Mouse (Mus musculus): ENCODE measurements around the gene Nr2c1.
A peak's percentile ranks its signal among the peaks of the same experiment; 100 is the strongest.

Gene Nr2c1

DNA sequence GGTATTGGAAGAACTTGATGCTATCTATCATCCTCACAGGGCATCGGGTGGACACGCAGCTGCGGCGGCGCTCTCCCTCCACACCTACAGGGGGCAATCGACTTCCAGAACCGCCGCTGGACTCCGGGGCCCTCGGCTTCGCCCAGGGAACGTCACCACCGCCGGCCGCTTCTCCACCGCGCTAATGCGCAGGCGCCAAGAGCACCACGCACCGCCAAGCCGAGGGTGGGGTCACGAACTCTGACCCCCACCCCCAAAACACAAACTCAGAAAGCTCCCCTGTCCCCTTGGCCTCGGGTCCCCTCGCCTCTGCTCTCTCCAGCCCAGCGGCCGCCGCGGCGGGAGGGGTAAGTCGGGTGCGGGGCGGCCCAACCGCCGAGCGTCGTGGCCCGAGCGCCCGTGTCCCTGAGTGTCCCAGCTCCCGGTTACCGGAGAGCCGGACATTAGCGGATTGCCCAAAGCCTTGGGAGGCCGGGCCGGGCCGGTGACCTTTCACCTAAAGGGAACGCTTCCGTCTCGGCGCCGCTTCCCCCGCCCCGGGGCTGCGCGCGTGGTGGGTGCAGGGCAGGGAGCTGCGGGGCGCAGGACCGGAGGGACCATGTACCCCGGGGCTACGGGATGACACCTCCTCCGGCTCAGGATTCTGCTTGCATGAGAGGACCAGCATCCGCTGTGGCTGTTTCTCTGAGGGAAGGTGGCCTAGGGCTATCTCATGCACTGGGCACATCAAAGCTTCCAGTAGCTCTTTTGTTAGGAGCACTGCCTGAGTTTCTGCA, at the start of gene Nr2c1:
Gene Nr2c1, plus strand, starts transcription at position 268 of the 776 bp plus-strand sequence.
- DNase-seq (ENCODE audit: low spot score in 2 of 2) = peak; percentile 53 to 75

DNA sequence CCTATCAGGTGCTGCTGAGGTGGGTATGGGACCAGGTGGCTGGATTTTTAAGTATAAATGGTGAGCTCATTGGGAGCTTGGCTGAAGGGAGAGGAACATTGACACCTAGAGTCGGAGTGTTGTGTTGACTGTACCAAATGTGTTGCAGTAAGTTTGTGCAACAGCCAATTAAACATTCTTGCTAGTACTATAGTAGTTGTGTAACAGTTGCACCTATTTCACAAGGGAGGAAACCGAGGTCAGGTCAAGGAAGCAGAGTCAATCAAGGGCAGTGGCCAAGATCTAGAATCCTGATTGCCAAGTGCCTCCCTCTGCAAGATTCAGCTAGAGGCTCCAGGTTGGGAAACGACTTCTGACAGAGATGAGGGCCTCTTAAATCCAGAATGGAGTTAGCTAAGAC, 49.7 kb upstream of the Nr2c1 start:
- no peak for DNase-seq (ENCODE audit: low spot score in 2 of 2)

- DNase-seq (ENCODE audit: low spot score in 2 of 2) = no peak
Measured at GRCm38 (mm10) chr10:94105498-94105897, 42.3 kb upstream of the Nr2c1 start.

GRCm38 (mm10) chr10:94107168-94107567, 40.7 kb upstream of the Nr2c1 start:
- no peak for DNase-seq (ENCODE audit: low spot score in 2 of 2)

GRCm38 (mm10) chr10:94107607-94108006, 40.2 kb upstream of the Nr2c1 start:
- DNase-seq (ENCODE audit: low spot score in 2 of 2) = no peak

DNA sequence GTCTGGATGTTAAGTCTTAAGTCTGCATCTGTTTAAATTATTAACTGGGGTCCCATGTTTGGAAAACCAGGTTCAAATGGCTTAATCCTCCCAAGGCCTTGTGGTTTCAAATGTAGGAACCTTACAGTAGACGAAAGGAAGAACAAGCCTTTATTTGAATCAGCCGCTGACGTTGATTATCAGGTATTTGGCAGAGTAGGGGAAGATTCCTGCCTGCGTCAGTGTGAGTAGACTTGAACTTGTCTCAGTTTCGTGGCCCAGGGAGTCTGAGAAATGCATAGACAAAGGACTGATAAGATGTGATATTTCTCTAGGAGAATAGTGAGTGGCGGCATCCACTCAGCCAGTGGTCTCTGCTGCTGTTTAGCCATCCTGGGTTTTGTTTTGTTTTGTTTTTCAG, 39.0 kb upstream of the Nr2c1 start:
- DNase-seq (ENCODE audit: low spot score in 2 of 2) = no peak

DNA sequence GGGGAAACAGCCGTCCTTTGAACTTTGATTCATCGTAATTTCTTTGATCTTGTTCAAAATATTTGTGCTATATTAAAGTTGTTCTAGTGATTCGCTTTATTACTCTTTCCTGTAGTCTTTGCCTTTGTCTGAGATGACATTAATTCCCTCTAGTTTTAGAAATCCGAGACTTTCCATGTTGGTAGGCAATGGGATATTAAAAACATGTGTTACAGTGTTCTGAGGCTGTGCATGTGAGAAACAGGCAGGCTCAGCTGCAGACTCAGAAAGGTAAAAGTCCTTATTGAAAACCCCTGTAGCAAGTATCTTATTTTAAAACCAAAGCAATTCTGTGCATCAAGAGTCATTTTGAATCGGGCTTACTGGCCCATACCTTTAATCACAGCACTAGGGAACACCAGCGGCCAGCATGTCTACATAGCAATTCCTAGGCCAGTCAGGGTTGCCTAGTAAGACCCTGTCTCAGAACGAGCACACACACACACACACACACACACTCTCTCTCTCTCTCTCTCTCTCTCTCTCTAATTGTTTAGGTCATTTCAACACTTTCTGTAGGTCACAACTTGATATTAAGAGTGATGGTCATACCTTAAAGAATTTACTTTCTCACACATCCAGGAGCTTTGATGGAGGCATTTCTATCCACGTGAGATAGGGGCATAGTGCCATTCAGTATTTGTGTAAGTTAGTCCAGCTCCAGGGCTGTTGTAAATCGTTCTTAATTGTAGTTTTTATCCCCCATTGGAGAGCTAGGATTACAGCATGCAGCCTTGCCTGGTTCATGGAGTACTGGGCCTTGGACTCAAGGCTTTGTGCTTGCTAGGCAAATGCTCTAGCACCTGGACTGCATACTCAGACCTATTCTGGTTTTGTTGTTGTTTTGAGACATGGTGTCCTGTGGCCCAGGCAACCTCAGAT, 36.7 kb upstream of the Nr2c1 start:
- no peak for DNase-seq (ENCODE audit: low spot score in 2 of 2)

GRCm38 (mm10) chr10:94112207-94112606, 35.6 kb upstream of the Nr2c1 start:
- no peak for DNase-seq (ENCODE audit: low spot score in 2 of 2)

DNA sequence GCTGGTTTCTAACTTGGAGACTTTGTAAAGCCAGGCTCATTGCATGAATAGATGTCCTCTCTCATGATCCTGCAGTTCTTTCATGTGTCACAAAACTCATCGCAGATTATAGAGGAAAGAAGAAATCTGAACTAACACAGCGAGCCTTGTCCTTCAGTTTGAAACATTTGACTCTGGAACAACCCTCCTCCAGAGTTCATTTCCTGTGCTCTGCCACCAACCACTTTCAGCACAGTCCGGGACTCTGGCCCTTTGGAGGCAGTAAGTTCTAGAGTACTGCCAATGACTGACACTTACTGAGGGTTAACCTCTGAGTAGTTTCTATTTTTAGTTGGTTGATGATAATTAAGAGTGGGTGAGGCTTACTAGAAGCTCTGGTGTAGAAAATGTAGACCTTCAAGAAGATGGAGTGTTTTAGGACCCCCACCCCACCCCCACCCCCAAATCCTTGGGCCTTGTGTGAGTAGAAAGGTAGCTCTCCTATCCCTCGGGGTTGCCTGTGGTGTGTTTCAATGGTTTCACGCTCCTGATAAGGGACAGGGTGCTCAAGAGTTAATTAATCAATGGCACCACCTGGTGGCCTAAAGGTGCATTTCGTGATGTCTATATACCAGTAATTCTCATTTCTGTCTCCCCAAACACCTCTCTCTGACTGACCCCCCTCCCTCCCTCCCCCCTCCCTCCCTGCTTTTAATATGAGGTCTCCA, 31.8 kb upstream of the Nr2c1 start:
- DNase-seq (ENCODE audit: low spot score in 2 of 2) = peak; percentile 67 to 90

DNA sequence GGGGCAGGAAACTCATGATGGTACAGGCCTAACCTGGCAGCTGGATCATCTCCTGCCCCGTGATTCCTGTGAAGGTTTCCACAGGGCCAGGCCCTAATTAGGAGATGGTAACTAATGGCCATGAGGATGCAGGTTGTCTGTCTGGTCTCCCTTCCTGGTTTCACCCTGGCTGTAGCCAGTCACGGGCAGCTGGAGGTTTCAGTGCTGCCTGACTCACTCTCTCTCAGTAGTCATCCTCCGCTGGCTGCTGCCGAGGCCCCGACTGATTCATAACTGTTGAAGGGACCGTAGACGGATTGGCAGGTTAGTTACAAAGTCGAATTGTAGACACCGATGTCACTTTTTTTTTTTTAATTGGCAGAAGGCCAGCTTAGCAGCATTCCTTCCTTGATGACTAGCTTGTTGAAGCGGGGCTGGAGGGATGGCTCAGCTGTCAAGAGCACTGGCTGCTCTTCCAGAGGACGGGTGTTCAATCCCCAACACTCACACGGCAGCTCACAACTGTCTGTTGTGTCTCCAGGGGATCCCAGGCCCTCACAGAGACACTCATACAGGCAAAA, 31.0 kb upstream of the Nr2c1 start:
- DNase-seq (ENCODE audit: low spot score in 2 of 2) = no peak

DNA sequence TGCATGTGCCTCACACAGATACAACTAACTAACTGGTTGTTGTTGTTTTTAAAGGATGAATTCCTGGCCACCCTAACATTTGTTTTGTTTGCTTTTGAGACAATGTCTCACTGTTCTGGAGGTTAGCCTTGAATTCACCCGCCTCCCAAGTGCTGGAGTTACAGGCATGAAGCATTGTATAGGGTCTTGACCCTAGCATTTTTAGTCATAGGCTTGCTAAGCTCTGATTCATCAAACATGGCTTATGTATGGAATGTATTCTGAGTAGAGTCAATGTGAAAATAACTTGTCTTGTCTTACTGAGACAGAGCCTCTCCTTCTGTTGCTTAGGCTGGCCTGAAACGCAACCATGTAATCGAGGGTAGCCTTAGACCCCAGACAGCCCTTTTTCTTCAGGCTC, 29.9 kb upstream of the Nr2c1 start:
- DNase-seq (ENCODE audit: low spot score in 2 of 2) = no peak

GRCm38 (mm10) chr10:94118993-94119392, 28.8 kb upstream of the Nr2c1 start:
- DNase-seq (ENCODE audit: low spot score in 2 of 2) = no peak

DNA sequence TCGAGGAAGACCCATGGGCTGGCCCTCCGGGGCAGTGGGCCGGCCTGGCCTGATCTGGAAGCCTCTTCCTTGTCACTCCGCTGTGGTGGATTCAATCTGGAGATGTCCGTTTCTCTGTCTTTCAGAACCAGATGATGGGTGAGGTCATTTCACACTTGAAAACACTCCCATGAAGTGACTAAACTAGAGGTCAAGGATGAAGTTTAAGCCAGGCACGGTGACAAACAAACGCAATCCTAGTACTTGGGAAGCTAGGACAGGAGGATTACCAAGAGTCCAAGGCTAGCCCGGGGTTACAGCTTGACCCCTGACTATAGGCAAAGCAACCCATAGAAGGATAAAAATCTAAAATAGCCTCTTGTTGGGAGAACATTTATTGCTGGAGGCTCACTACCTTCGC, 27.1 kb upstream of the Nr2c1 start:
- no peak for DNase-seq (ENCODE audit: low spot score in 2 of 2)

DNA sequence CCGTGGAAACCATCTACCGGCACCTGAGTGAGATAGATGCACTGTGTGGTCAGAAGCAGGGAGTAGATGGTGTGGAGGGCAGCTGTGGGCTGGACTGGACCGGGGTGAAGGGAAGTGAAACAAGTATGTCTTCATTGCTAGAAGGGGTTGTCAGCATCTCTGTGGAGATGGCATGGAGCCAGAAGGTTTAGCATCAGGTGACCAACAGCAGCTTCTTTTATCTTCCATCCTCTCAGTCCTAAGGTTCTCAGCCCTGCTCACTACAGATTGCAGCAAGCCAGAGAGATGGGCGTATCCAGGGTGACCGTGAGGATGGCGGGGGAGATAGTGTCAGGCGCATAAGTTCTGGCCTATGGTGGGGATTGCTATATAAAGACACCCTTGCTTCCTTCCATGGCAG, 25.2 kb upstream of the Nr2c1 start:
- DNase-seq (ENCODE audit: low spot score in 2 of 2) = peak; percentile 14 to 65

- DNase-seq (ENCODE audit: low spot score in 2 of 2) = no peak
Measured at GRCm38 (mm10) chr10:94123581-94123980, 24.2 kb upstream of the Nr2c1 start.

DNA sequence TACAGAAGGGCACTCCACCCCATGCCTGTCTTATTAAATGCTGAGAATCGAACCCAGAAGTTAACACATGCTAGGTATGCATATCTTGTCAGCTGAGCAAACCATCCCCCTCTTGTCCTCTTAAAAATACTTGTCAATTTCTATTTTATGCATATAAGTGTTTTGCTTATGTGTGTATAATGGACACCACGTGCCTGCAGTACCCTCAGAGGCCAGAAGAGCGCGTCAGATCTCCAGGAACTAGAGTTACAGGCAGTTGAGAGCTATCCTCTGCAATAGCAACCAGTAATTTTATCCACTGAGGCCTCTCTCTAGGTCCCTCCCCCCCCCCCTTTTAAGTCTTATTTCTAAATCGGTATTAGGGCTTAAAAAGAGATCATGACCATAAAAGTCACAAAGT, 23.4 kb upstream of the Nr2c1 start:
- DNase-seq (ENCODE audit: low spot score in 2 of 2) = peak in 1 of 2 experiments; percentile 62

DNA sequence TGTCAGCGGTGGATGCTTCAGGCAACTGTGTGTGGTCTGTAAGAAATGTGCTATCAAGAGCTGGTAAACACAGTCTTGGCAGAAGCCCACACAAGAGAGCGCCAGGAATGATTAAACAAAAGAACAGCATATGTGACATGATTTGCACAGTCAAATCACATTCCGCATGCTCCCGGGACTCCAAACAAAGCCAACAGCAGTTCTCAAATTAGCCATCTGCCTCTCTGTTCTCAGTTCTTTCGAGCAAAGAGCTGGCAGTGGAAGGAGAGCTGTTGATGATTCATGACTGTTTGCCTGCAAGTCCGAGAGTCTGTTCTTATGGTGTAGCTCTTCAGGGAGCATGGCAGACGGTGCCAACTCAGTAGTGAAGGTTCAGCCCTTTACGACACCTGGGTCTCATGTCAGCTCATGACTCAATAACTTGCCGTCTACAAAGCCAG, 18.1 kb upstream of the Nr2c1 start:
- DNase-seq (ENCODE audit: low spot score in 2 of 2) = no peak

- DNase-seq (ENCODE audit: low spot score in 2 of 2) = no peak
Measured at GRCm38 (mm10) chr10:94133081-94133480, 14.7 kb upstream of the Nr2c1 start.

DNA sequence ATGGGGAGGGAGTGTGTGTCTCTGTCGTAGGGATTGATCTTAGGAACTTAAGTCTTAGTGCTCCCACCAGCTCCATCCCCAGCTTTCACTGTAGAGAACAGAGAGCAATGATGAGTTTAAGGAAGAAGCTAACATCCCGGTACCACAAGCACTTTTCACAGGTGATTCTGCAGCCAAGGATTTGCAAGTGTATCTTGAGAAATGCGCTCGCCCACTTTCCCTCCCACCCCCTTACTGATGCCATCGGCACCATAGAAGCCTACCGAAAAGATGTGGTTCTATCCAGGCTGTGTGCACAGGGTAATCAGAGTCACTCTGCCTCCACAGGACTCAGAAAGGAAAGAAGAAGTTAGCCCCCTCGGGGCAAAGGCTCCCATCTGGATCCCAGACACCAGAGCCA, 14.1 kb upstream of the Nr2c1 start:
- DNase-seq (ENCODE audit: low spot score in 2 of 2) = no peak

DNA sequence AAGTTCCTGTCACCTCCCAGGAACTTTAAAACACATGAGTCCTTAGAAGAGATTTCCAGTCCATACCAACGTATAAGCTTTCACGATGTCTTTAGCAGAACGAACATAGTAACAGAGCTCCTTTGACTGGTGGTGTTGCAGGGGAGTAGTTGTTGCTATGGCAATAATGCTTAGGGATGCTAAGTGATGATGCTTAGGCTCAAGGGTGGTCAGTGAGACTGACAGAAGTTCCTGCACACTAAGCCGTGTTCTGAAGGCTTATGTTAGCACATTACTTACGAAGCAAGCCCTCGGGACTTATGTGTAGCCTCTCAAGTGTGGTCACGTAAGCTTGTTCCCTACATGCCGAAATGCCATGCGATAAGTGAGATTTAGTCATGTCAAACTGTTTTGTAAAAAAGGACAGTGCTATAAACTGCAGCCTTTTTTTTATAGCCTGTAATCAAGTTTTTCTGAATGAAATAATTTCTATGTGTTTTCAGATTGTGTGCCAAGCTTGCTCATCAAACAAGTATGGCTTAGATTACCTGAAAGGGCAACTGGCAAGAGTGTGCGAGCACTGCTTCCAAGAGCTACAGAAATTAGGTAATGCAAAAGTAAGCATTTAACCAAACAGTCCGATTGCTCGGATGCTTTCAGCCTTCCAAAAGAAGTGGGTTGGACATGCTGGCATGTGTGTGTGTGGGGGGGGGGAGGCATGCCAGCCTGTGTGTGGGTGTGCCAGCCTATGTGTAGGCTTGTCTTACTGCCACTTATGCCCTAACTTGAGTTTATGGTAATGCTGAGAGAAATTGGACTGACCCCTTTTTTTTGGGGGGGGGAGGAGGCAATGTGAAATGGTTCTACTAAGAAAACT, 13.1 kb upstream of the Nr2c1 start:
- DNase-seq (ENCODE audit: low spot score in 2 of 2) = no peak

Measured in spleen, postnatal 10 days (tissue).